Mouse (Mus musculus): ENCODE measurements around the gene H2-M10.2. TPM values are rescaled to one million over a fixed set of nuclear protein-coding genes. Genes with fewer than 3 reads are reported as not detected.
"Not testable (repeated sequence)": the region's sequence is repeated elsewhere in the genome, so short reads cannot be mapped to it uniquely, and the experiment has no call there.

Gene H2-M10.2
- polyA plus RNA-seq, 1 experiment from 2014 or later = not detected

- WGBS = 88% methylated on average over 2 of the region's 2 CpGs
Observed at GRCm38 (mm10) chr17:36245741-36246140, 40.5 kb downstream of the H2-M10.2 start.

GRCm38 (mm10) chr17:36244031-36244430 lies 42.3 kb downstream of the H2-M10.2 start:
- no peak for ATAC-seq (ENCODE audit: insufficient number of reproducible peaks, insufficient read depth, low FRiP score, low TSS enrichment)
- Histone ChIP-seq H3K27me3 (peaks cover 12% of the 10 kb centered on the region), H3K4me2 (replicated peaks) (no peak overlapping the region), H3K4me3 (no peak overlapping the region), H3K4me1 (peaks cover 10% of the 10 kb centered on the region), H3K27ac (no peak overlapping the region), H3K36me3 (no peaks in the 10 kb centered on the region), H3K9ac (no peak overlapping the region), H3K9me3 (no peaks in the 10 kb centered on the region)
- WGBS = 28% methylated on average over 5 of the region's 5 CpGs

More at GRCm38 (mm10) chr17:36245741-36246140, 40.5 kb downstream of the H2-M10.2 start:
- Histone ChIP-seq H3K36me3 (no peaks in the 10 kb centered on the region), H3K9me3 (no peaks in the 10 kb centered on the region), H3K27me3 (peaks cover 26% of the 10 kb centered on the region), H3K27ac (no peak overlapping the region), H3K4me1 (peaks cover 5% of the 10 kb centered on the region), H3K4me3 (no peak overlapping the region), H3K9ac (no peak overlapping the region), H3K4me2 (replicated peaks) (no peak overlapping the region)
- no peak for ATAC-seq (ENCODE audit: insufficient number of reproducible peaks, insufficient read depth, low FRiP score, low TSS enrichment)

- ATAC-seq (ENCODE audit: insufficient number of reproducible peaks, insufficient read depth, low FRiP score, low TSS enrichment) = peak; percentile 77; the same call in 1 of the 2 replicates
- no peak overlapping the region for H3K4me3 ChIP-seq
- peak overlapping the region; percentile 19; the same call in 1 of the 2 replicates for H3K4me2 ChIP-seq (replicated peaks)
- H3K27me3 ChIP-seq = peaks cover 26% of the 10 kb centered on the region
- H3K9me3 ChIP-seq = no peaks in the 10 kb centered on the region
- H3K9ac ChIP-seq = no peak overlapping the region
- H3K4me1 ChIP-seq = peaks cover 15% of the 10 kb centered on the region
- no peaks in the 10 kb centered on the region for H3K36me3 ChIP-seq
- H3K27ac ChIP-seq = peak overlapping the region; percentile 46; the same call in 1 of the 2 replicates
- 7% methylated on average over 5 of the region's 5 CpGs for WGBS
Observed at GRCm38 (mm10) chr17:36240637-36241213, 45.6 kb downstream of the H2-M10.2 start.

- peak overlapping the region; percentile 21 for H3K4me3 ChIP-seq
- peaks cover 49% of the 10 kb centered on the region for H3K27me3 ChIP-seq
- no peaks in the 10 kb centered on the region for H3K9me3 ChIP-seq
- H3K27ac ChIP-seq = no peak overlapping the region
- H3K4me2 ChIP-seq (replicated peaks) = peak overlapping the region; percentile 55
- no peak for ATAC-seq (ENCODE audit: insufficient number of reproducible peaks, insufficient read depth, low FRiP score, low TSS enrichment)
- peak overlapping the region; percentile 38; the same call in 1 of the 2 replicates for H3K9ac ChIP-seq
- peaks cover 15% of the 10 kb centered on the region for H3K4me1 ChIP-seq
- H3K36me3 ChIP-seq = no peaks in the 10 kb centered on the region
- 2% methylated on average over 27 of the region's 27 CpGs for WGBS
Observed at GRCm38 (mm10) chr17:36237321-36237921, 48.9 kb downstream of the H2-M10.2 start.

- H3K4me1 ChIP-seq; H3K27ac ChIP-seq; H3K36me3 ChIP-seq; ATAC-seq (ENCODE audit: insufficient number of reproducible peaks, insufficient read depth, low FRiP score, low TSS enrichment); H3K4me2 ChIP-seq (replicated peaks); H3K4me3 ChIP-seq; H3K9ac ChIP-seq; H3K9me3 ChIP-seq: not testable (repeated sequence)
- 19% methylated on average over 9 of the region's 9 CpGs for WGBS
- peaks cover 49% of the 10 kb centered on the region for H3K27me3 ChIP-seq
Observed at GRCm38 (mm10) chr17:36235300-36235699, 51.0 kb downstream of the H2-M10.2 start.

Other genes starting within 250 kb of the H2-M10.2 start
- 16.3 and 17.2 TPM in 2 replicates for gene H2-T22, start 243.7 kb downstream of the H2-M10.2 start, polyA plus RNA-seq (2016; fragmentation: Nextera tagmentation; extraction: Ambion mirVana)
- not detected in 2 replicates for gene Gm6034, start 243.5 kb downstream of the H2-M10.2 start, polyA plus RNA-seq (2016; fragmentation: Nextera tagmentation; extraction: Ambion mirVana)
- gene Gm11127, start 228.1 kb downstream of the H2-M10.2 start, polyA plus RNA-seq (2016; fragmentation: Nextera tagmentation; extraction: Ambion mirVana) = not detected in 2 replicates
- gene Gm19684, start 164.8 kb downstream of the H2-M10.2 start, polyA plus RNA-seq (2016; fragmentation: Nextera tagmentation; extraction: Ambion mirVana) = not detected in 2 replicates
- gene Gm7030, start 157.1 kb downstream of the H2-M10.2 start, polyA plus RNA-seq (2016; fragmentation: Nextera tagmentation; extraction: Ambion mirVana) = not detected in 2 replicates
- not detected in 2 replicates for gene Gm8909, start 118.0 kb downstream of the H2-M10.2 start, polyA plus RNA-seq (2016; fragmentation: Nextera tagmentation; extraction: Ambion mirVana)
- not detected in 2 replicates for gene H2-T3, start 96.2 kb downstream of the H2-M10.2 start, polyA plus RNA-seq (2016; fragmentation: Nextera tagmentation; extraction: Ambion mirVana)
- 98.2 and 106 TPM in 2 replicates for gene Rpp21, start 28.4 kb downstream of the H2-M10.2 start, polyA plus RNA-seq (2016; fragmentation: Nextera tagmentation; extraction: Ambion mirVana)
- 25.2 and 27.2 TPM in 2 replicates for gene Trim39, start 14.2 kb downstream of the H2-M10.2 start, polyA plus RNA-seq (2016; fragmentation: Nextera tagmentation; extraction: Ambion mirVana)
- gene H2-M10.1, start 39.7 kb upstream of the H2-M10.2 start, polyA plus RNA-seq (2016; fragmentation: Nextera tagmentation; extraction: Ambion mirVana) = not detected in 2 replicates
- gene H2-M10.3, start 81.9 kb upstream of the H2-M10.2 start, polyA plus RNA-seq (2016; fragmentation: Nextera tagmentation; extraction: Ambion mirVana) = not detected in 2 replicates
- not detected in 2 replicates for gene H2-M10.4, start 175.8 kb upstream of the H2-M10.2 start, polyA plus RNA-seq (2016; fragmentation: Nextera tagmentation; extraction: Ambion mirVana)

Data from embryonic facial prominence, embryonic 12.5 days (tissue).